Mouse (Mus musculus): Measurements from ENCODE around the gene Gm49361. TPM values are rescaled to one million over a fixed set of nuclear protein-coding genes. Genes with fewer than 3 reads are reported as not detected.

The Gm49361 gene
- total RNA-seq, 2 experiments from 2014 or later = 0.65 TPM; not detected in 1

- no peak for DNase-seq (ENCODE audit: extremely low spot score in 1 of 2, low spot score in 2 of 2)
- intact Hi-C loops (cut with DNase I) = no loop called here
These were observed 139.1 kb downstream of the Gm49361 start for GRCm38 (mm10) chr14:57606663-57607365.

- intact Hi-C loops (cut with DNase I) = no loop called here
- no peak for DNase-seq (ENCODE audit: extremely low spot score in 1 of 2, low spot score in 2 of 2)
These were observed 152.6 kb downstream of the Gm49361 start for GRCm38 (mm10) chr14:57593279-57593678.

Other genes starting within 250 kb of the Gm49361 start
- 10 to 100 TPM; 12.5 to 14.8 TPM for gene Il17d, start 221.3 kb downstream of the Gm49361 start, total RNA-seq (2021)
- 10 to 100 TPM; 35.7 to 36.3 TPM for gene Eef1akmt1, start 174.5 kb downstream of the Gm49361 start, total RNA-seq (2021)
- 10 to 100 TPM; 14.8 to 15.2 TPM for gene Xpo4, start 80.7 kb downstream of the Gm49361 start, total RNA-seq (2021)
- 10 to 100 TPM in 1 of 2 experiments, 1 to 10 TPM in 1; 9.6 to 14.4 TPM for gene Lats2, start 12.3 kb upstream of the Gm49361 start, total RNA-seq (2021)
- 10 to 100 TPM; 33.2 to 69.0 TPM for gene Sap18, start 52.1 kb upstream of the Gm49361 start, total RNA-seq (2021)
- gene Ska3, start 80.1 kb upstream of the Gm49361 start, total RNA-seq (2021) = 1 to 10 TPM; 1.8 to 2.1 TPM
- 10 to 100 TPM; 80.9 to 86.9 TPM for gene Mrpl57, start 80.1 kb upstream of the Gm49361 start, total RNA-seq (2021)
- gene Zdhhc20, start 144.2 kb upstream of the Gm49361 start, total RNA-seq (2021) = 10 to 100 TPM; 28.3 to 30.3 TPM

Measured in left cerebral cortex, postnatal 10 days (tissue).